Mouse (Mus musculus) forebrain, embryonic 16.5 days (tissue): ENCODE results near the gene Tex22. TPM values are rescaled to one million over a fixed set of nuclear protein-coding genes. Genes with fewer than 3 reads are reported as not detected.

Experiments used
- ATAC-seq: fragments of 200-750 bp; cut with Nextera tagmentation; 2 replicates; pipeline ENCODE4 v1.8.0; 2017; ENCODE audit warnings: mild to moderate bottlenecking, moderate library complexity
- H3K27ac ChIP-seq: fragments of 300-500 bp; sonication (generic); 2 replicates; pipeline ENCODE4 v1.5.1; 2014; ENCODE audit warnings: low read length, control low read depth
- H3K27me3 ChIP-seq: fragments of 300-500 bp; sonication (generic); replicated peaks from 2 replicates; pipeline ENCODE4 v1.6.1; 2014; ENCODE audit warnings: low read length; ENCODE audit not compliant: control insufficient read depth, insufficient read depth
- H3K36me3 ChIP-seq: fragments of 300-500 bp; sonication (generic); 2 replicates; pipeline ENCODE4 v1.6.1; 2014; ENCODE audit not compliant: control insufficient read depth, insufficient read depth
- H3K4me1 ChIP-seq: fragments of 300-500 bp; sonication (generic); replicated peaks from 2 replicates; pipeline ENCODE4 v1.6.1; 2014; ENCODE audit warnings: low read length; ENCODE audit not compliant: control insufficient read depth, insufficient read depth
- H3K4me2 ChIP-seq: fragments of 300-500 bp; sonication (generic); 2 replicates; pipeline ENCODE4 v1.6.1; 2014; ENCODE audit warnings: mild to moderate bottlenecking, low read length, control low read depth
- H3K4me3 ChIP-seq: fragments of 300-500 bp; sonication (generic); replicated peaks from 2 replicates; pipeline ENCODE4 v1.5.1; 2014; ENCODE audit warnings: mild to moderate bottlenecking, low read length, control low read depth
- H3K9ac ChIP-seq: fragments of 300-500 bp; sonication (generic); replicated peaks from 2 replicates; pipeline ENCODE4 v1.6.1; 2014; ENCODE audit warnings: low read depth, low read length, control low read depth
- H3K9me3 ChIP-seq: fragments of 300-500 bp; sonication (generic); 2 replicates; pipeline ENCODE4 v1.6.1; 2016; ENCODE audit warnings: low read length; ENCODE audit not compliant: control insufficient read depth
- WGBS: fragments of 180-500 bp; shearing (Covaris S2); extraction: QIAGEN DNeasy Blood & Tissue Kit; methylation state at CpG from one replicate; pipeline ENCODE4 v1.1.7; 2014; 5-methylcytosine and 5-hydroxymethylcytosine counted together
- polyA plus RNA-seq: library from polyadenylated mRNA; unstranded; fragments of >200 nt; fragmentation: Nextera tagmentation; extraction: Ambion mirVana; gene quantifications from 2 replicates; pipeline ENCODE4 v1.2.1, GENCODE M21; 2015

Gene Tex22
- polyA plus RNA-seq, 1 experiment from 2014 or later: not detected

- no peak overlapping the region for H3K27ac ChIP-seq
- H3K27me3 ChIP-seq: no peaks in the 10 kb centered on the region
- no peak overlapping the region for H3K9ac ChIP-seq
- ATAC-seq: no peak
- peaks cover 16% of the 10 kb centered on the region for H3K36me3 ChIP-seq
- 87% methylated on average over 6 of the region's 6 CpGs for WGBS
- H3K9me3 ChIP-seq: no peaks in the 10 kb centered on the region
- no peak overlapping the region for H3K4me3 ChIP-seq
- peaks cover 17% of the 10 kb centered on the region for H3K4me1 ChIP-seq
- H3K4me2 ChIP-seq: no peak overlapping the region
These were observed 3.0 kb upstream of the Tex22 start for GRCm38 (mm10) chr12:113071321-113071720.

- WGBS: 86% methylated on average over 6 of the region's 6 CpGs
- ATAC-seq: no peak
- Histone ChIP-seq H3K27me3 (no peaks in the 10 kb centered on the region), H3K4me1 (peaks cover 17% of the 10 kb centered on the region), H3K36me3 (peaks cover 16% of the 10 kb centered on the region), H3K9ac (no peak overlapping the region), H3K27ac (no peak overlapping the region), H3K4me3 (no peak overlapping the region), H3K9me3 (no peaks in the 10 kb centered on the region), H3K4me2 (no peak overlapping the region)
These were observed 2.5 kb upstream of the Tex22 start for GRCm38 (mm10) chr12:113071827-113072226.

GRCm38 (mm10) chr12:113073420-113074328, 628 bp upstream of the Tex22 start:
- Histone ChIP-seq H3K36me3 (peaks cover 16% of the 10 kb centered on the region), H3K27ac (peak overlapping the region; percentile 92), H3K9ac (peak overlapping the region; percentile 67), H3K27me3 (no peaks in the 10 kb centered on the region), H3K9me3 (no peaks in the 10 kb centered on the region), H3K4me3 (peak overlapping the region; percentile 46), H3K4me2 (peak overlapping the region; percentile 64), H3K4me1 (peaks cover 17% of the 10 kb centered on the region)
- WGBS: 12% methylated on average over 15 of the region's 15 CpGs
- peak; percentile 29 for ATAC-seq

- Histone ChIP-seq H3K27me3 (no peaks in the 10 kb centered on the region), H3K9ac (peak overlapping the region; percentile 67), H3K27ac (peak overlapping the region; percentile 92), H3K4me1 (peaks cover 17% of the 10 kb centered on the region), H3K9me3 (no peaks in the 10 kb centered on the region), H3K4me2 (peak overlapping the region; percentile 64), H3K36me3 (peaks cover 14% of the 10 kb centered on the region), H3K4me3 (peak overlapping the region; percentile 46)
- peak; percentile 75 for ATAC-seq
- WGBS: 6% methylated on average over 10 of the region's 10 CpGs
These were observed 757 bp downstream of the Tex22 start for GRCm38 (mm10) chr12:113075063-113075454.

- no peak for ATAC-seq
- Histone ChIP-seq H3K4me2 (peak overlapping the region; percentile 64), H3K27ac (peak overlapping the region; percentile 29; the same call in 1 of the 2 replicates), H3K4me1 (peaks cover 17% of the 10 kb centered on the region), H3K9me3 (no peaks in the 10 kb centered on the region), H3K36me3 (peaks cover 12% of the 10 kb centered on the region; the same call in 1 of the 2 replicates), H3K9ac (0 out of 2 replicates have a peak overlapping the region, but pooled peaks have one; percentile 42), H3K27me3 (no peaks in the 10 kb centered on the region), H3K4me3 (peak overlapping the region; percentile 46)
- 64% methylated on average over 6 of the region's 6 CpGs for WGBS
These were observed 1.2 kb downstream of the Tex22 start for GRCm38 (mm10) chr12:113075486-113075885.

- 75% methylated on average over 3 of the region's 3 CpGs for WGBS
- no peak for ATAC-seq
- no peaks in the 10 kb centered on the region for H3K36me3 ChIP-seq
- no peak overlapping the region for H3K4me3 ChIP-seq
- no peak overlapping the region for H3K27ac ChIP-seq
- no peaks in the 10 kb centered on the region for H3K27me3 ChIP-seq
- no peak overlapping the region for H3K4me2 ChIP-seq
- no peak overlapping the region for H3K9ac ChIP-seq
- no peaks in the 10 kb centered on the region for H3K4me1 ChIP-seq
- no peaks in the 10 kb centered on the region for H3K9me3 ChIP-seq
These were observed 13.0 kb downstream of the Tex22 start for GRCm38 (mm10) chr12:113087276-113087675.

- ATAC-seq: no peak
- Histone ChIP-seq H3K4me2 (no peak overlapping the region), H3K4me3 (no peak overlapping the region), H3K9ac (no peak overlapping the region), H3K36me3 (no peaks in the 10 kb centered on the region), H3K27me3 (no peaks in the 10 kb centered on the region), H3K9me3 (no peaks in the 10 kb centered on the region), H3K4me1 (no peaks in the 10 kb centered on the region), H3K27ac (no peak overlapping the region)
- 37% methylated on average over 4 of the region's 4 CpGs for WGBS
These were observed 13.7 kb downstream of the Tex22 start for GRCm38 (mm10) chr12:113088026-113088425.

GRCm38 (mm10) chr12:113089107-113089506, 14.8 kb downstream of the Tex22 start:
- 91% methylated on average over 6 of the region's 6 CpGs for WGBS
- H3K4me1 ChIP-seq: no peaks in the 10 kb centered on the region
- no peaks in the 10 kb centered on the region for H3K9me3 ChIP-seq
- H3K27me3 ChIP-seq: no peaks in the 10 kb centered on the region
- no peak for ATAC-seq
- H3K9ac ChIP-seq: no peak overlapping the region
- no peaks in the 10 kb centered on the region for H3K36me3 ChIP-seq
- H3K4me2 ChIP-seq: no peak overlapping the region
- no peak overlapping the region for H3K27ac ChIP-seq
- H3K4me3 ChIP-seq: no peak overlapping the region

- Histone ChIP-seq H3K9ac (no peak overlapping the region), H3K27ac (no peak overlapping the region), H3K27me3 (no peaks in the 10 kb centered on the region), H3K4me3 (no peak overlapping the region), H3K9me3 (no peaks in the 10 kb centered on the region), H3K36me3 (no peaks in the 10 kb centered on the region), H3K4me2 (no peak overlapping the region), H3K4me1 (no peaks in the 10 kb centered on the region)
- ATAC-seq: no peak
- whole genome bisulfite sequencing: 87% methylated on average over 17 of the region's 17 CpGs
These were observed 15.8 kb downstream of the Tex22 start for GRCm38 (mm10) chr12:113090053-113090452.
